Mouse (Mus musculus) ES-Bruce4 (cell line): Measurements from ENCODE around the gene Ros1.

Source experiments
- CTCF ChIP-seq: IDR thresholded peaks from one replicate; pipeline ENCODE4 v1.8.1; 2011; ENCODE audit warnings: low read depth, low read length
- EP300 ChIP-seq: IDR thresholded peaks from 2 replicates; pipeline ENCODE4 v1.6.1; 2011; ENCODE audit warnings: low read depth, low read length; ENCODE audit not compliant: insufficient read depth
- POLR2A ChIP-seq: IDR thresholded peaks from one replicate; pipeline ENCODE4 v1.8.1; 2011; ENCODE audit warnings: low read length; ENCODE audit not compliant: insufficient read depth

DNA sequence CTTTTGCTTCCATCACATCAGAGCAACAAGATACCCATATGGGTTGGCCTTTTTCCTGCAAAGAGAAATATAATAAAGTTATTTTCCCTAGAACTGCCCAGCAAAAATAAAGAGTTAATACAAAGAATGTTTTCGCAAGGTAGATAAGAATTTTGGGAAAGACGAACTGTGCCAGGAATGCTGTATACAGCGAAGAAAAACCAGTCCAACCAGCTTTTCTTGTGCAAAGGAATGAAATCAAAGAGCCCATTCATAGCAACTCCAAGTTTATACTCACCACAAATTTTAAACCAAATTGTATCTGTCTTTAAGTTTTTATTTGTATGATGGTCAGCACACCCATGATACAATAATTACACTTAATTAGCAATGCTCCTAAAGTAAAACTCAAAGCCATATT, 24.6 kb upstream of the Ros1 start:
- TF ChIP-seq POLR2A (no peak), CTCF (no peak), EP300 (no peak)
